Mouse (Mus musculus): ENCODE data around the gene Supt4a.

Supt4a gene

DNA sequence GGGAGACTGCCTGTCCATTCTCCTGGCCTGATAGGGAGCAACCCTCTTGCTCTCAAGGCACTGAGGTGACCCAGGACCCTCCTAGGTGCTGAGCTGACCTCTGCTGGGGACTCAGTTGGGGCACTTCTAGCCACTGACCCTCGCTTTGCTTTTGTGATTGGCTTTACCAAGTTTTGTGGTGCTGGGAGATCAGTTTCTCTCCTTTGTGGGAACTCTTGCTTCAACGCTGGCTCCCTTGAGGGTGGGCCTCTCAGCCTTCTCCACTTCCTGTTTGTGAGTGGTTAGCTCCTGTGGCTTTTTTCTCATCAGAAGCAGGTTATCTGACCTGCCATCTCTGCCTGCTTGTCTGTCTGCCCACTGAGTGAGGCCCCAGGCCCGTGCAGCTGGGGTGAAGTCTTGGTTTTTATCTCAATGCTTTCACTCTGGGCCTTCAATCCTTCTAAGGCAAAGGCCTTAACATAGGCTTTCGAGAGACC, 14.2 kb downstream of the Supt4a start:
- no peak for DNase-seq (ENCODE audit: low read depth, low spot score)

DNA sequence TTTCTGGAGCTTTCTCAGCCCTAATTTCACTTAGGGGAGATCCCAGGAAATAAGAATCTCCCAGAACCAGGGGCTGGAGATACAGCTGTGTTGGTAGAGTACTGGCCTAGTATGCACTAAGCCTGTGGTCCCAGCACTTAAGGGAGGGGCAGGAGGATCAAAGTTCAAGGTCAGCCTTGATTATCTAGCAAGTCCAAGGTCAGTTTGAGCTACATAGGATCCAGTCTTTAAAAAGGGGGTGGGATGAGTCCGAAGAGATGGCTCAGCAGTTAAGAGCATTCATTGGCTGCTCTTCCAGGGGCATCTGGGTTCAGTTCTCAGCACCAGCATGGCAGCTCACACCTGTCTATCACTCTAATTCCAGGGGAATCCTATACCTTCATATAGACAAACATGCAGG, 15.0 kb downstream of the Supt4a start:
- DNase-seq (ENCODE audit: low read depth, low spot score): no peak

DNA sequence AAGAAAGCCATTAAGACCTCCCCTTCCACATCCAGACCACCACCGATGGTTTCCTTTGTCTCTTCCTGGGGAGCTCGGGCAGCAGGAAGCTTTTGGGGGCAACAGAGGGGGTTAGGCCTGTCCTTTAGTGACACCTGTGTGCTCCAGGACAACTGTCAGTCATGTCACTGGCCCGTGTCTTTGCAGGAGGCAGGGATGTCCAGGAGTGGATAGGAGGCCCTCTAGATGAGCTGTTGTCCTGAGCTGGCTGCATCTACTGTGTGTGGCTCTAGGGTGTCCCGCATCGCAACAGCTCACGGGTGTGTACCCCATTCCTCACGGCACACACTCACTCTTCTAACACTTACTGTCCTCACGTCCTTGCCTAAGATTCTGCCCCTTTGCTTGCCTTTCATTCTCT, 15.9 kb downstream of the Supt4a start:
- no peak for DNase-seq (ENCODE audit: low read depth, low spot score)

DNA sequence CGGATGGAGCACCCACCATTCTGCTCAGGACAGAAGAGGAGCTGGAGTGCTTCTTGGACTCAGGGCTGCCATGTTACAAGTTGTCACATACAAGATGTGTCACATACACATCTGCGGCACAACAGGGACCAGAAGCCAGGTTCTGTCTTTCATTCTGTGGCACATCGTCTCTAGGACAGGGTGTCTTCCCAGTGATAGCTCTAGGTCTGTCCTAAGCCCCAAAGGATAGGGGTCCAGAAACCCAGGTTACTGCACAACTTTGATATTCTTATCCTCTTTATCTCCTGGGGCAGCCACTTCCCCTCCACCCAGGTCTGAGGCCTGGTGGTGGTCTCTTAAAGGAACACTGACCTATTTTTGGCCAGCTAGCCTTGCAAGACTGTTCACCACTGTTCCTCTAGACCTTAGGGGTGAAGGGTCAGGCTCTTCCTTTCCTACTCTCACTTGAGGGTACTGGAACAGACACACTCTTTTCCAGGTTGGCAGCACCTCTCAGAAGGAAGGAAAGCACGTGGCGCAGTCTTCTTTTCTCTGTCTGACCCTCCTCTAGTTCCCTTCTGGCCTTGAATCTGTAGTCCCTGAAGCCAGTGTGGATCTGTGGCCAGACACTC, 16.6 kb downstream of the Supt4a start:
- DNase-seq (ENCODE audit: low read depth, low spot score): no peak

DNA sequence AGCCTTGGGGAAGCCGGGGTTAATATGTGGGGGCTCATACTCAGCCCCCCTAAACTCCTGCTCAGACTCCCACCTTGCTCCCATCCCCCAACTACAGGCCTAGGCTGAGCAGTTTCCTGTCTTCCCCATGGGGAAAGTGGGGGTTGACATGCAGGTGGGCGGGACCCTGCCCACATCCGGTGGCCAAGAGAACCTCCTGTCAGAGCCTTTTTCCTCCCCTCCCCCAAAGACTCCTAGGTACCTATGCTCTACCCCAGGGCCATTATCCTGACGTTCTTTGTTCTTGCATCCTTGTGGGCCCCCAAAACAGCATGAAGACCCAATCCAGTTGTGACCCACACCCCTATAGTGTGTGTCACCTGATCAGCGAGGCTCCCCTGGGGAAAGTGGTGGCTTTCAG, 17.3 kb downstream of the Supt4a start:
- no peak for DNase-seq (ENCODE audit: low read depth, low spot score)

DNA sequence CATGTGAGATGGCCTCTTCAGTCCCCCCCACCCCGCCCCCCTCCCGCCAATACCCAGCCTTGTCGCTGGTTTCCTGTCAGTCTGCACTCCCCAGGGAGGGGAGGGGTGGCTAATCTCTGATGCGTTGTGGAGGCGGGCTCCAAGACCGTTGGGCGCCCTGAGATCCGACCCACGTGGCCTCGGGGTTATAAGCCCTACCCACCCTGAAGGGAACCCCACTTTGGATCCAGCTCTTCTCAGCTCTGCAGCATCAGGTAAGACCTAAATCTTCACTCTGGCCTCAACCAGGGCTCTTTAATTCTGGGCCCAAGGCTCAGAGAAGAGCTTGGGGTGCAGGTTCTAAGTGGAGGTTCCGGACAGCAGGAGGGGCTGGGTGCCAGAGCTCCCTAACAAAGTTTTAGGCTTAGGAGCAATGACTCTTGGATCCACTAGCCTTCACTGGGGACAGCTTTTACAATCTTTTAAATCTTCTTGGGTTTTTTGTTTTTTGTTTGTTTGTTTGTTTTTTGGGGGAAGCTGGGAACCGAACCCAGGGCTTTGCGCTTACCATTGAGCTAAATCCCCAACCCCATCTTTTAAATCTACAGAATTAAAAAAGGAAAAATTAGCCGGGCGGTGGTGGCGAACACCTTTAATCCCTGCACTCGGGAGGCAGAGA, 18.1 kb downstream of the Supt4a start:
- DNase-seq (ENCODE audit: low read depth, low spot score): no peak

DNA sequence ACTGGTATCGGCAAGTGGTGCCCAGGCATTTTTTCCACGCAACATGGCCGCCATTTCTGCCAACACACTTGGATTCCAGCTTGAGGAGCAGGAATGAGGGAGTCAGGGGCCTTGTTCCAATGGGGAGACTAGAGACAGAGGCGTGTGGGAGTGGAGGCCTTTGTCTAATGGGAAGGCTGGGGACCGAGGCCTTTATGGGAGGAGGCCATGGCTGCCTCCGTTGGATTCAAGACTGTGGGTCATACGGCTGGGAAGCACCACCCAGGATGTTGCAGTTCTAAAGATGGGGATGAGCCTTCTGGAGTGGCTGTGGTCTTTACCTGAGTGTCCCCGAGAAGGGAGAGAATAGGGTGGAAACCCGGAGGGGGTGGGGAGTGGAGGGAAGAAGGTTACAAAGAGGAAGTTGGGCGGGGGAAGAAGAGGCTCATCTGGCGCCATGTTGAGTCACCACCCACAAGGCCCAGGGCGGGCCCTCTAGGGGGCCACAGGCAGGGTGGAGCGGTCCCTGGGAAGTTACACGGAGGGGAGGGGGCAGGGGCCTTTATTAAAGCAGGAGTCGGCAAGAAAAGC, 19.0 kb downstream of the Supt4a start:
- DNase-seq (ENCODE audit: low read depth, low spot score): no peak

DNA sequence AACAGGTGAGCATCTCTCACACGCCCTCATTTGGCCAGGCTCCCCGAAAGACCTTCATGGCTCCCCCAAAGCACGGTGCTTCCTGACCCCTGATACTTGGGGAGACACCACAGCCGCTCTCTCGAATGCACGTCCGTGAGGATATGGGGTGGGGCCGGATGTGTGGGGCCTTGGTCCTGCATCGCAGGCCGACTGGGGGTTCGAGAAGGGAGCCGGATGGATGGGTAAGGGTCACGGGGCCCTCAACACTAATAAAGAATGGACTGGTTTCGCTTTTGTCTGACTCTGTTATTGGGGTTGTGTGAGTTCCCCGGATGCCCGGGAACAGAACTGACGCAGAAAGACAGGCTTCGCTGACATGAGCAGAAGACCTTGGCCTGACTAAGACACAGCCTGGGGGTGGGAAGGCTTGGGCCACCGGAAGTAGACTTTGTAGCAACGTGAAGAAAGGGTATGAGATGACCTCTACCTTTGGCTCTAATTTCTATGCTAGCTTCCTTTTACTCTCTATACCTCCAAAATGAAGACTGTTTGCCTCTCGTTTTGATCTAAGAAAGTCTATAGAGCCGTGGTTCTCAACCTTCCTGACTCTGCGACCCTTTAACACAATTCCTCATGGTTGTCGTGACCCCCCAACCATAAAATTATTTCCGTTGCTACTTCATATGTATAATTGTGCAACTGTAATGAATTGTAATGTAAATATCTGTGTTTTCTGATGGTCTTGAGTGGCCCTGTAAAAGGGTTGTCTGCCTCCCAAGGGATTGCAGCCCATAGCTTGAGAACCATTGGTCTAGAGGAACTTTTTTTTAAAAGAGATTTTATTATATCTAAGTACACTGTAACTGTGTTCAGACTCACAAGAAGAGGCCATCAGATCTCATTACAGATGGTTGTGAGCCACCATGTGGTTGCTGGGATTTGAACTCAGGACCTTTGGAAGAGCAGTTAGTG, 19.9 kb downstream of the Supt4a start:
- DNase-seq (ENCODE audit: low read depth, low spot score): no peak

DNA sequence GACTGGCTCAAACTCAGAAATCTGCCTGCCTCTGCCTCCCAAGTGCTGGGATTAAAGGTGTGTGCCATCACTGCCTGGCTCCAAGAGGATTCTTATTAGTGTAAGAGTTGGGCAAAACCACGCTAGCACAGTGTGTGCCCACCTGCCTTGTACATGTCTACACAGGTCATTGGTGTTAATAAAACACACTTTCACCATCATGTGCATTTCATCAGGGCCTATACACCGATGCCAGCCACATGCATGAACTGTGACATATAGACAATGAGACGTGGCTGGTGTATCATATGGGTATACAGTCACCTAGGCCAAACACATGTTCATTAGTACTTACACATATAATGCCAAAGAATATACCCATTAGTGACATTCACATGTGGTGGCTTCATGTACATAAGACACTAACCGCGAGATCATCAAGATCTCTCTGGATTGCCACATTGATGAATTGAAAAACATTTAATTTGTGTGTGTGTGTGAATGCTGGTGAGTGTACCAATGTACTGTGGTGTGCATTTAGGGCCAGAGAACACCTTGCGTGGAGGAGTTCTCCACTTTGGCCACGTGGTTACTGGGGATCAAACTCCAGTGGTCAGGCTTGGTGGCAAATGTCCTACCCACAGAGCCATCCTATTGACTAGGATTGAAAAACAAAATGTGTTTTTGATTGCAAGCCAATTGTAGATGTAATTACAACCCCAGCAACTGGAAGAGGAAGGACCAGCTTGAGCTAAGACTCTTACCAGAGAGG, 21.0 kb downstream of the Supt4a start:
- DNase-seq (ENCODE audit: low read depth, low spot score): no peak

DNA sequence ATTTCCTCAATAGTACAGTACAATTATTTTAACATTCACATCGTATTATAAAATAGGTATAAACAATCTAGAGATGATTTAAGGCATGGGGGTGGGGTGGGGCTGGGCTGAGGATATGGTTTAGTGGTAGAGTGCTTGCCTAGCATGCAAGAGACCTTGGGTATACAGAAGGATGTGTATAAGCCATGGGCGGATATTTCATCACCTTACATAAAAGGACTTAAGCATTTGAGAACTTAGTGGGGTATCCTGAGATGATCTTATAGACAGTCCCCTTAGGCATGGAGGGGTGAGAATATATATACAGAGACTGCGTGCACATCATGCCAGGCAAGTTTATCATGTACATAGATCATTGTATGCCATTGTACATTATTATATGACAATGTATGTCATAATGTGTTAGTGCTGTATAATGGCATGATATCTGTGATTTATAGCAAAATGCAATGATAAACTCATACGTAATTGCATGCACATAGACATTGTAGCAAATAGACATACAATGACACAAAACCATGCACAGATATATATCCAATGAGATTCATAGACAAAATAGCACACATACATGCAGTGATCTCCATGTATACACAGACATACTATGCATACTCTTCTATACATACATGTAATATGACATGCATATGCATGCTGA, 21.7 kb downstream of the Supt4a start:
- no peak for DNase-seq (ENCODE audit: low read depth, low spot score)

DNA sequence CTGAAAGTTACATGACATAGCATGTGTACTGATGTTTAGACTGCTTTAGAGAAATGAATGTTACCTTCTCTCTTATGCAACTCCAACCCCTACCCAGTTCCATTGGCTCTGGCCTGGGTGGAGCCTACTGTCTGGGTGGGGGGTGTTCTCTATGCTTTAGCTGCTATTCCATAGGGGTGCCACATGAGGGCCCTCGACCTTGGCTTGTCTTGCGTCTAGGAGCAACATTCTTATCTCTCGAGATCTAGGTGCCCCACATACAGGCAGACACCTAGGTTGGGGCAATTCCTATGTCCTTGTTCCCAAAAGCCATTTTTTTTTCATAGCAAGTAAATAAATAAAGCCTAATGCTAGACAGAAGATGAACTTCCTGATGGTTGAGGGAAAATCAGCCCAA, 22.3 kb downstream of the Supt4a start:
- no peak for DNase-seq (ENCODE audit: low read depth, low spot score)

DNA sequence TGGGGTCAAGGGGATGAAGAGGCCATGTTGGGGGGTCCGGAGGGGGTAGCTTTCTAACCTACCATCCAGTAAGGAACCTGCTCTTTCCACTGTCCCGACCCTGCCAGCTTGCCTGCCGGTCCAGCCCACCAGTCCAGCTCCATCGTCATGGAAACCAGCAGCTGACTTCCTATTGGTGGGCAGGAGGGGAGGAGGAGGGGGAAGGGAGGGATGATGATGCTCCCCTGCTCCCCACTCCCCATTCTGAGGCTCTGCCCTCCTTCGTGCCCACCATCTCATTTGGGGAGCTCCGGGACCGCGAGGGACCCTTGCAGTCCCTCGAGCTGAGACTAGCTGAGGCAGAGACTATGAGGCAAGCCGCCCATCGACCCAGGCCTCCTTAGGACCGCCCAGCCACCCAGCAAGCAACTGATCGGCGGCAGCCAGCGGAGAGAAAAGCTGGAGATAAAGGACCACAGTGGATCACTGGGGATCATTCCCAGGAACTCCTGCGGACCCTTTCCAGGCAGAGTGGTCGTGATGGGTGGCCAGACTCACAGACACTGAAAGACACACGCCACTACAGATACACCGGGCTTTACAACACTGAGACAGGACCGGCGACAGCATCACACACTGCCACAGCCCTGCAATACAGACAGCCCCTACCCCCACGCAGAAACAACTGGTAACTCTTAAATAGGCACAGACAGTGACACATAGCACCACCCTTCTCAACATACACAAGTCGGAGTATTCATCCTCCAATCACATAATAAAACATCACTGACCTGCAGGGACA, 23.1 kb downstream of the Supt4a start, which contains the start of gene Tspoap1:
Gene Tspoap1, plus strand, starts transcription at position 241 of the 781 bp plus-strand sequence.
- DNase-seq (ENCODE audit: low read depth, low spot score): no peak

DNA sequence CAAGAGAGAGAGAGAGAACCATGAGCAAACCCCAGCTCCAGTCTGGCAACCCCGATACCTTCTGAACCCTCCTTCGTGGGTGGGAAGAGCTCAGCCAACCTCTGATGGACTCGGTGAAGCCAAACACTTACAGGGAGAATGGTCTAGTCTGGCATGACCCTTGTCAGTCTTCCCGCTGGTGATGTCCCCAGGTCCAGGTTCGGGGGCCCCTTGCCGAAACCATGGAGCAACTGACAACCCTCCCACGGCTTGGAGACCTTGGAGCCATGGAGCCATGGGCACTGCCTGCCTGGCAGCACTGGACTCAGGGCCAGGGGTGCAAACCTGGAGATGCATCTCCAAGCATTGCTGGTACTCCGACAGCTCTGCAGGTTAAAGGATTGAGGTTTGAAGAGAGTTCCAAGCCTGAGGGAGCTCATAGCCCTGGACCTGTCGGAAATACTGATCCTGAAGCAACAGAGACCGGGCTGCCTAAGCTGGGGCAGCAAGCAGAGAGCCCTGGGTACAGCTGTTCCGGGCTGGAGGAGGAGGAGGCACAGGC, 23.9 kb downstream of the Supt4a start:
- no peak for DNase-seq (ENCODE audit: low read depth, low spot score)

DNA sequence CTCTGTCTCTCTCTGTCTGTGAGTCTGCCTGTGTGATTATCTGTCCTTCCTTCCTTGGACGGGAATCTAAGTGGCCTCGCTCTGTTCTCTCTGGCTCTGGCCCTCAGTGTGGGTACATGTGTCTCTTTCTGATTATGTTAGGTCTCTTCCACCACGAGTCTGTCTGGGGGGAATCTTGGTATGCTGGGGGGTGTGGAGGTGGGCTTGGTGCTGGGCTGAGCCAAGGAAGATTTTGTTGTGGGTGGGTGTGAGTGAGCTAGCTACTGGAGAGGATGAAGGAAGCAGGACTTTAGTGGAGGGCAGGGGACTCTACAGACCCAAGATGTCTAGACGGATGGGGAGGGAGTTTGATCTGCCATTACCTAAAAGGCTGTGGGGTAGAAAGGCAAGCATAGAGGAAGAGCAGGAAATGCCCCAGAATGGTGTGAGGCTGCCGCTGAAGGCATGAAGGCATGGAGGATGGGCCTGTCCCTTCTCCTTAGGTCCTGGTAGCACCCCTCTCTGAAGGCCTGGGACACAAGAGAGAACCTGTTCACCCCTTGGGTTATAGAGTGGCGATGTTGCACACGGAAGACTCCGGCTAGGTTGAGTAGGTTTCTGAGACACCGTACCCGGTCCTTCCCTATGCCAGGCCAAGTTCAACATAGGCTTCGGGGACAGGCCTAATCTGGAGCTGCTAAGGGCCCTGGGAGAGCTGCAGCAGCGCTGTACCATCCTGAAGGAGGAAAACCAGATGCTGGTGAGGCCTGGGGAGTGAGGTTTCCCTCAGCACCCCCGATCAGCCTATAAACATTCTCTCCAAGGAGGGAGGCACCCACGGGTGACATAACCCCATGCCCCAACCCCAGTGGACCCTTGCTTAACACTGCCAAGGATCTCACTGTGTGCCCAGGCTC, 24.7 kb downstream of the Supt4a start:
- DNase-seq (ENCODE audit: low read depth, low spot score): no peak

DNA sequence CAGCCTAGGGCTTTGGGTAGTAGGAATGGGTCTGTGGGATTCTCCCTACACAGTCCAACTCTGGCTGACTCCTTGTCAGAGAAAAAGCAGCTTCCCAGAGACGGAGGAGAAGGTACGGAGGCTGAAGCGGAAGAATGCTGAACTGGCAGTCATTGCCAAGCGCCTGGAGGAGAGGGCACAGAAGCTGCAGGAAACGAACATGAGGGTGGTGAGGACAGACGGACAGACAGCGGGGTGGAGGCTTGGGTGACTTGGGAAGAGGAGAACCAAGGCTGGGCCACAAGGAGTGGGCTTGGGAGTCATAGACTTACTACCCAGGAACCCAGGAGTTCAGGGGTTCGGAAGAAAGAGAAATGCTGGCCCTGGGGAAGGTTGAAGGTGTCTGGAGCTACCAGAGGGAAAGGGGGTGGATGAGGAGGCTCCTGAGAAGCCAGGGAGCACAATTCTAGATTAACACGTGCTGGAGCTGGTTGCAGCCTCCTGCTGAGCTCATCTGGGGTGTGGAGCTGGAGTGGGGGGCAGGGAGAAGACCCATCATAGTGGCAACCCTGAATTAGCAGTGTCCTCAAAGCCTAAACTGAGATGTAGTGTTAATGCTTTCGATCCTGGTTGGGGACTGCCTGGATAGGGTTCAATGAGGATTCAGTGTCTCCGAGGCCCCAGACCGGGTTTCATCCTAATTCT, 25.5 kb downstream of the Supt4a start:
- no peak for DNase-seq (ENCODE audit: low read depth, low spot score)

DNA sequence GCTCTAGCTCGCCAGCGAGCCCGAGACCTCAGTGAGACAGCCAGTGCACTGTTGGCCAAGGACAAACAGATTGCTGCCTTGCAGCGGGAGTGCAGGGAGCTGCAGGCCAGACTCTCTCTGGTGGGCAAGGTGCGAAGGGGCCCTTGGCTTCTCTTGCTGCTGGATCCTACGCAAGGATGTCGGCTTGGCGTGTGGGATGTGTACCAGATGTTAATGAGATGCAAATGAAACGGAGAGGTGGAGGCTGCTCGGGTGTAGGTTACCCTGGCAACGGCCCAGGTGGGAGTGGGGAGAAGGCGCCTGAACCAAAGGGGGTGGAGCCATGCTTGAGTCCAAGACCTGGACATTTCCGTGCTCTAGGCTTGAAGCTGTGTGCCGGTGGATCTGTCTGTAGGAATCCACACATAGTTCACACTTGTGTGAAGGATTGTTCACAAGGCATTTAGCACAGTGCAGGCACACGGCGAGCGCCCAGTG, 26.2 kb downstream of the Supt4a start:
- no peak for DNase-seq (ENCODE audit: low read depth, low spot score)

DNA sequence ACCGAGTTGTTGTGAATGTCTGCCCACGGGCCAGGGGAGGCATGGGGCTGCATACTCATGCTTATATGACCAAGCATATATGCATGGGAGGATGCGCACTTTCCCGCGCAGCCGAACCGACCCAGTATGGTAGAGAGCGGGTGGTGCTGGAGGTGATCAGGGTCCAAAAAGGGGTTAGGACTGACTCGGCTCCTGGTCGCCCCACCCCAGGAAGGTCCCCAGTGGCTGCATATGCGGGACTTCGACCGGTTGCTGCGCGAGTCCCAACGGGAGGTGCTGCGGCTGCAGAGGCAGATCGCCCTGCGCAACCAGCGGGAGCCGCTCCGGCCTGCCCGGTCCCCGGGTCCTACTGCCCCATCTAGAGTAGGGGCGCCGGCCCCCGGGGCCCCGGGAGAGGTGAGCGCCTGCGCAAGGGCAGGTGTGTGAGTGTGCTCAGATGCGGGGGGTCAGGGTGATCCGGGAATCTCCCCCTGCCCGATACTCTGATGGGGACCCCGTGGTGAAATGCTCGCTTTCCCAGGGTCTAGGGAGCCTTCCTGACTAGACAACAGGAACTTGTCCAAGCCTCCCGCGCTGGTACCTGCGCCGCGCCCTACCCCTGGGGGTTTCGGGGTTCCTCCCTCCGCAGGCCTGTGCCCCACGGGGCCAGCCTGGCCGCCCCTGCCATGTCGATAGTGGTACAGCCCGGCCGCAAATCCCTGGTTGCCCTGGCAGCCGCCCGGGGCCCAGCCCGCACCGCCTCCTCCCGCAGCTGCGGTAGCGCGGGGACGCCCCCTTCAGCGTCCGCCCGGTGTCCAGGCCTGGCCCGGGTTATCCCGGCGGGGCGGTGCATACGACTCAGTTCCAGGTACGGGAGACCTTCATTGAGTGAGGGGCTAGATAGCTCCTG, 26.9 kb downstream of the Supt4a start:
- no peak for DNase-seq (ENCODE audit: low read depth, low spot score)

Data from embryo, embryonic 11.5 days (tissue).